Mouse (Mus musculus): ENCODE data around the gene Klhl24. TPM values are rescaled to one million over a fixed set of nuclear protein-coding genes. Genes with fewer than 3 reads are reported as not detected.
A peak's percentile ranks its signal among the peaks of the same experiment; 100 is the strongest.
"Not testable (repeated sequence)": the region's sequence is repeated elsewhere in the genome, so short reads cannot be mapped to it uniquely, and the experiment has no call there.

Klhl24 gene
- total and polyA plus RNA-seq, 2 experiments from 2014 or later = 58.5 to 142 TPM

GRCm38 (mm10) chr16:20112649-20113048, 15.3 kb downstream of the Klhl24 start:
- no peak overlapping the region for H3K27ac ChIP-seq (ENCODE audit: low read depth)

GRCm38 (mm10) chr16:20116069-20116468, 18.7 kb downstream of the Klhl24 start:
- H3K36me3 ChIP-seq (replicated peaks; ENCODE audit: control insufficient read depth, insufficient read depth, low read length) = peaks cover 78% of the 10 kb centered on the region

More at GRCm38 (mm10) chr16:20112649-20113048, 15.3 kb downstream of the Klhl24 start:
- no peak for ATAC-seq (ENCODE audit: insufficient read depth, low read depth)
- 79% methylated on average over 2 of the region's 2 CpGs for WGBS
- DNase-seq (ENCODE audit: low spot score) = no peak
- Histone ChIP-seq H3K36me3 (replicated peaks; ENCODE audit: control insufficient read depth, insufficient read depth, low read length) (peaks cover 80% of the 10 kb centered on the region), H3K4me2 (ENCODE audit: low read depth, low read length) (no peak overlapping the region), H3K4me3 (ENCODE audit: low read depth, low read length) (no peak overlapping the region), H3K9me3 (replicated peaks; ENCODE audit: control insufficient read depth, low read length) (0 out of 2 replicates have a peak, but pooled peaks cover 4% of the 10 kb centered on the region), H3K9ac (replicated peaks; ENCODE audit: low read depth, low read length) (no peak overlapping the region), H3K4me1 (ENCODE audit: control insufficient read depth, insufficient read depth) (no peaks in the 10 kb centered on the region), H3K27me3 (ENCODE audit: control insufficient read depth, insufficient read depth, low read length) (no peaks in the 10 kb centered on the region)
- TF ChIP-seq EP300 (IDR thresholded peaks at IDR 0.05; ENCODE audit: low read depth) = no peak

GRCm38 (mm10) chr16:20126319-20126883, 29.1 kb downstream of the Klhl24 start:
- H3K4me3 ChIP-seq (ENCODE audit: low read depth, low read length); ATAC-seq (ENCODE audit: insufficient read depth, low read depth); DNase-seq (ENCODE audit: low spot score); H3K27ac ChIP-seq (ENCODE audit: low read depth); H3K27me3 ChIP-seq (ENCODE audit: control insufficient read depth, insufficient read depth, low read length); H3K9me3 ChIP-seq (replicated peaks; ENCODE audit: control insufficient read depth, low read length); H3K9ac ChIP-seq (replicated peaks; ENCODE audit: low read depth, low read length); H3K4me2 ChIP-seq (ENCODE audit: low read depth, low read length); H3K4me1 ChIP-seq (ENCODE audit: control insufficient read depth, insufficient read depth): not testable (repeated sequence)
- peaks cover 46% of the 10 kb centered on the region for H3K36me3 ChIP-seq (replicated peaks; ENCODE audit: control insufficient read depth, insufficient read depth, low read length)
- 61% methylated on average over 10 of the region's 10 CpGs for WGBS

More at GRCm38 (mm10) chr16:20116069-20116468, 18.7 kb downstream of the Klhl24 start:
- Histone ChIP-seq H3K27me3 (ENCODE audit: control insufficient read depth, insufficient read depth, low read length) (no peaks in the 10 kb centered on the region), H3K9me3 (replicated peaks; ENCODE audit: control insufficient read depth, low read length) (no peaks in the 10 kb centered on the region), H3K4me1 (ENCODE audit: control insufficient read depth, insufficient read depth) (no peaks in the 10 kb centered on the region), H3K9ac (replicated peaks; ENCODE audit: low read depth, low read length) (no peak overlapping the region), H3K27ac (ENCODE audit: low read depth) (no peak overlapping the region), H3K4me3 (ENCODE audit: low read depth, low read length) (no peak overlapping the region), H3K4me2 (ENCODE audit: low read depth, low read length) (no peak overlapping the region)
- 66% methylated on average over 4 of the region's 4 CpGs for WGBS
- TF ChIP-seq EP300 (IDR thresholded peaks at IDR 0.05; ENCODE audit: low read depth) (no peak), CTCF (IDR thresholded peaks at IDR 0.05; ENCODE audit: low read depth) (no peak)
- ATAC-seq (ENCODE audit: insufficient read depth, low read depth) (no peak), DNase-seq (ENCODE audit: low spot score) (no peak)

- peaks cover 14% of the 10 kb centered on the region for H3K36me3 ChIP-seq (replicated peaks; ENCODE audit: control insufficient read depth, insufficient read depth, low read length)
- ATAC-seq (ENCODE audit: insufficient read depth, low read depth) (no peak), DNase-seq (ENCODE audit: low spot score) (no peak)
- H3K4me2 ChIP-seq (ENCODE audit: low read depth, low read length) = no peak overlapping the region
- no peaks in the 10 kb centered on the region for H3K9me3 ChIP-seq (replicated peaks; ENCODE audit: control insufficient read depth, low read length)
- no peaks in the 10 kb centered on the region for H3K4me1 ChIP-seq (ENCODE audit: control insufficient read depth, insufficient read depth)
- no peaks in the 10 kb centered on the region for H3K27me3 ChIP-seq (ENCODE audit: control insufficient read depth, insufficient read depth, low read length)
- TF ChIP-seq CTCF (IDR thresholded peaks at IDR 0.05; ENCODE audit: low read depth) (no peak), EP300 (IDR thresholded peaks at IDR 0.05; ENCODE audit: low read depth) (no peak)
- no peak overlapping the region for H3K4me3 ChIP-seq (ENCODE audit: low read depth, low read length)
- 27% methylated on average over 2 of the region's 2 CpGs for WGBS
- H3K9ac ChIP-seq (replicated peaks; ENCODE audit: low read depth, low read length) = no peak overlapping the region
- H3K27ac ChIP-seq (ENCODE audit: low read depth) = 0 out of 2 replicates have a peak overlapping the region, but pooled peaks have one; percentile 20
Observed at GRCm38 (mm10) chr16:20130397-20130796, 33.1 kb downstream of the Klhl24 start.

GRCm38 (mm10) chr16:20140772-20141531, 43.6 kb downstream of the Klhl24 start, which contains the start of gene Yeats2:
Gene Yeats2 (plus strand): TSS chr16:20141063.
- ATAC-seq (ENCODE audit: insufficient read depth, low read depth) = peak; percentile 95
- Histone ChIP-seq H3K9ac (replicated peaks; ENCODE audit: low read depth, low read length) (peak within 1 kb of the TSS; percentile 90), H3K4me2 (ENCODE audit: low read depth, low read length) (peak within 1 kb of the TSS; percentile 70), H3K27me3 (ENCODE audit: control insufficient read depth, insufficient read depth, low read length) (no peaks in the 10 kb centered on the region), H3K4me1 (ENCODE audit: control insufficient read depth, insufficient read depth) (peaks cover 5% of the 10 kb centered on the region; the same call in 1 of the 2 replicates), H3K9me3 (replicated peaks; ENCODE audit: control insufficient read depth, low read length) (no peaks in the 10 kb centered on the region), H3K4me3 (ENCODE audit: low read depth, low read length) (peak within 1 kb of the TSS; percentile 87), H3K36me3 (replicated peaks; ENCODE audit: control insufficient read depth, insufficient read depth, low read length) (no peaks in the 10 kb centered on the region), H3K27ac (ENCODE audit: low read depth) (peak within 1 kb of the TSS; percentile 92)
- DNase-seq (ENCODE audit: low spot score) = peak; percentile 67
- WGBS = under 1% methylated on average over 72 of the region's 92 CpGs
- TF ChIP-seq EP300 (IDR thresholded peaks at IDR 0.05; ENCODE audit: low read depth) = no peak
- TF ChIP-seq CTCF (IDR thresholded peaks at IDR 0.05; ENCODE audit: low read depth) = no peak
